Mouse (Mus musculus): ENCODE measurements around the gene Ccdc117. TPM values are rescaled to one million over a fixed set of nuclear protein-coding genes. Genes with fewer than 3 reads are reported as not detected.
"Not testable (repeated sequence)": the region's sequence is repeated elsewhere in the genome, so short reads cannot be mapped to it uniquely, and the experiment has no call there.

Ccdc117 gene
- total RNA-seq, 2 experiments from 2014 or later = 14.7 to 16.3 TPM

GRCm38 (mm10) chr11:5491912-5492311, 50.1 kb downstream of the Ccdc117 start:
- no peak overlapping the region for H3K4me3 ChIP-seq
- TF ChIP-seq CTCF (IDR thresholded peaks at IDR 0.05) = no peak
- DNase-seq (ENCODE audit: extremely low spot score in 1 of 2, low spot score in 2 of 2) = no peak
- H3K27ac ChIP-seq = no peak overlapping the region
- intact Hi-C loops (cut with DNase I) = no loop called here

GRCm38 (mm10) chr11:5490989-5491656, 50.9 kb downstream of the Ccdc117 start:
- no peak for DNase-seq (ENCODE audit: extremely low spot score in 1 of 2, low spot score in 2 of 2)
- TF ChIP-seq CTCF (IDR thresholded peaks at IDR 0.05) = no peak
- intact Hi-C loops (cut with DNase I) = no loop called here
- Histone ChIP-seq H3K4me3 (no peak overlapping the region), H3K27ac (no peak overlapping the region)

GRCm38 (mm10) chr11:5489433-5489832, 52.6 kb downstream of the Ccdc117 start:
- not testable (repeated sequence) for H3K4me3 ChIP-seq; H3K27ac ChIP-seq; DNase-seq (ENCODE audit: extremely low spot score in 1 of 2, low spot score in 2 of 2)
- intact Hi-C loops (cut with DNase I) = loop anchor here (5.0 to 10.0 kb wide), 2 partner anchors 53 to 395 kb away; partner anchors contain the start of gene Ccdc117

GRCm38 (mm10) chr11:5485193-5486011, 56.6 kb downstream of the Ccdc117 start:
- peak overlapping the region; percentile 68; the same call in 1 of the 2 replicates for H3K27ac ChIP-seq
- peak overlapping the region; percentile 49 for H3K4me3 ChIP-seq
- peak; percentile 81 to 85 for DNase-seq (ENCODE audit: extremely low spot score in 1 of 2, low spot score in 2 of 2)
- peak; percentile 82 for TF ChIP-seq CTCF (IDR thresholded peaks at IDR 0.05)
- intact Hi-C loops (cut with DNase I) = loop anchor here (1.0 to 10.0 kb wide), 5 partner anchors 35 to 399 kb away; partner anchors contain the start of genes Ccdc117 and Xbp1

GRCm38 (mm10) chr11:5482581-5482980, 59.4 kb downstream of the Ccdc117 start:
- Histone ChIP-seq H3K27ac (no peak overlapping the region), H3K4me3 (no peak overlapping the region)
- no peak for TF ChIP-seq CTCF (IDR thresholded peaks at IDR 0.05)
- no peak for DNase-seq (ENCODE audit: extremely low spot score in 1 of 2, low spot score in 2 of 2)
- intact Hi-C loops (cut with DNase I) = loop anchor here (10.0 kb wide), 1 partner anchor 402 kb away; no protein-coding TSS in a partner anchor

Other genes with a start within 250 kb of the Ccdc117 start
- gene Znrf3, start 97.3 kb downstream of the Ccdc117 start, total RNA-seq (2021) = 10 to 100 TPM; 19.5 to 20.7 TPM
- 100 to 1,000 TPM in 1 of 2 experiments, 10 to 100 TPM in 1; 96.6 to 121 TPM for gene Xbp1, start 21.5 kb downstream of the Ccdc117 start, total RNA-seq (2021)
- not detected for gene Ankrd36, start 27.5 kb upstream of the Ccdc117 start, total RNA-seq (2021)
- gene Mrps24, start 173.5 kb upstream of the Ccdc117 start, total RNA-seq (2021) = 10 to 100 TPM; 54.9 to 67.2 TPM
- gene Urgcp, start 220.2 kb upstream of the Ccdc117 start, total RNA-seq (2021) = 10 to 100 TPM; 67.7 to 71.0 TPM
- 10 to 100 TPM; 68.0 to 68.4 TPM for gene Dbnl, start 246.3 kb upstream of the Ccdc117 start, total RNA-seq (2021)